Mouse (Mus musculus): ENCODE results near the gene Art2b. TPM values are rescaled to one million over a fixed set of nuclear protein-coding genes. Genes with fewer than 3 reads are reported as not detected.
"Not testable (repeated sequence)": the region's sequence is repeated elsewhere in the genome, so short reads cannot be mapped to it uniquely, and the experiment has no call there.

The Art2b gene
- polyA plus RNA-seq, 1 experiment = 5.4 TPM

GRCm38 (mm10) chr7:101620373-101620772 lies 35.0 kb upstream of the Art2b start:
- 26% methylated on average over 4 of the region's 4 CpGs for WGBS
- no peaks in the 10 kb centered on the region for H3K27me3 ChIP-seq (ENCODE audit: control insufficient read depth, insufficient read depth, low read length)
- no peak overlapping the region for H3K4me3 ChIP-seq (ENCODE audit: control insufficient read depth, insufficient read depth, low read length)
- H3K27ac ChIP-seq (ENCODE audit: control insufficient read depth, insufficient read depth, low read length) = no peak overlapping the region
- no peak for TF ChIP-seq POLR2A (IDR thresholded peaks at IDR 0.05; ENCODE audit: control insufficient read depth, extremely low read depth, insufficient read depth, low read length, poor library complexity)
- no peak for TF ChIP-seq CTCF (IDR thresholded peaks at IDR 0.05; ENCODE audit: borderline replicate concordance, control insufficient read depth, extremely low read depth, insufficient read depth, low read length, poor library complexity)
- H3K36me3 ChIP-seq (ENCODE audit: control insufficient read depth, insufficient read depth, low read length) = no peaks in the 10 kb centered on the region
- peaks cover 11% of the 10 kb centered on the region for H3K4me1 ChIP-seq (replicated peaks; ENCODE audit: control insufficient read depth, insufficient read depth, low read length)
- peak; percentile 39 for DNase-seq

DNA sequence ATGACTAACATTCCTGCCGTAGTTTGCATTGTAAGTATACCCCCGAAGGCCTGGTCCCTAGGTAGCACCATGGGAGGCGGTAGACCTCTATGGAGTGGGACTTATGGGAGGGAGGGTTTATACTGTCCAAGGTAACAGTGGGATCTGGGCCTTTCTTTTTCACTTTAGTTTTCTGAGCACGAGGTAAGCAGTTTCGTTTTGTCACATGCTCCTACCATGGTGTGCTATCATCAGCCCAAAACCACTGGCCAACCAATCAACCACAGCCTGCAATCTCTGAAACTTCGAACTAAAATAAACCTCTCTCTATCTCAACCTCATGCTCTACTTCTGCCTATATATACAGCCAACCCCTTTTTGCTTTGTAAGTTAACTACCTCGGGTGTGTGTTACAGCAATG lies 32.9 kb upstream of the Art2b start:
- Histone ChIP-seq H3K27me3 (ENCODE audit: control insufficient read depth, insufficient read depth, low read length) (no peaks in the 10 kb centered on the region), H3K36me3 (ENCODE audit: control insufficient read depth, insufficient read depth, low read length) (no peaks in the 10 kb centered on the region), H3K4me1 (replicated peaks; ENCODE audit: control insufficient read depth, insufficient read depth, low read length) (peaks cover 7% of the 10 kb centered on the region), H3K4me3 (ENCODE audit: control insufficient read depth, insufficient read depth, low read length) (no peak overlapping the region), H3K27ac (ENCODE audit: control insufficient read depth, insufficient read depth, low read length) (no peak overlapping the region)
- WGBS = 62% methylated on average over 7 of the region's 7 CpGs
- DNase-seq = no peak
- TF ChIP-seq CTCF (IDR thresholded peaks at IDR 0.05; ENCODE audit: borderline replicate concordance, control insufficient read depth, extremely low read depth, insufficient read depth, low read length, poor library complexity) (no peak), POLR2A (IDR thresholded peaks at IDR 0.05; ENCODE audit: control insufficient read depth, extremely low read depth, insufficient read depth, low read length, poor library complexity) (no peak)

DNA sequence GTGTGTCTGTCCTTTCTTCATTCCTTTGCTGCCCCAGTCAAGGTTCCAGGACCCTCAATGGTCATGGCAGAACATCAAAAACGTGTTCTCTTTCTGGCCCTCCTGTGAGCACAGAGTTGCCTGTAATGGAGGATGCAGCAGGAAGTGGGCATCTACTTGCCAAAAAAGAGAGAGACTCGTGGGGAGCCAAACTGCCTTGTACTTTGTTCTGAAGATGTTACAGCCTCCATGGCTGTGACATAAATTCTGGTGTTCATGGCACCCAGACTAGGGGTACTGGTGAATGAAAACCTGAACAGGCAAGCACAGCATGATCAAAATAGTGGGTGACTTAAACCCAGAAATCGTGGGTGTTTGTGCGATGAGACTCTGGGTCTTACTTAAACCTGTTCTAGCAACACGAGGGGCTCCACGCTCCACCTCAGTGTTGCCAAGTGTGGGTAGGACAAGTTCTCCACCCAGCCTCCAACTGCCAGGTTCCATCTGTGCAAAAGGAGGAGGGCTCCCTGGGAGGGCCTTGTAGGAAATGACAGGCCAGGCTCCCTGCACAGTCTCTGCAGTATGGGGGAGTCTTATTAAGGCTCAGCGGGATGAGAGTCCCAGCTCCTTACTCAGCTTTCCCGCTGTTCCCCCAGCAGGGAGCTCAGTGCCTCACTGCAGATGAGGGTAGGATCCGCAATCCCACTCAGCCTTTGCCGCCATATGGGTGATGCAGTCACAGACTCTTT lies 32.2 kb upstream of the Art2b start:
- H3K4me1 ChIP-seq (replicated peaks; ENCODE audit: control insufficient read depth, insufficient read depth, low read length) = peaks cover 7% of the 10 kb centered on the region
- H3K36me3 ChIP-seq (ENCODE audit: control insufficient read depth, insufficient read depth, low read length) = no peaks in the 10 kb centered on the region
- H3K27me3 ChIP-seq (ENCODE audit: control insufficient read depth, insufficient read depth, low read length) = no peaks in the 10 kb centered on the region
- TF ChIP-seq CTCF (IDR thresholded peaks at IDR 0.05; ENCODE audit: borderline replicate concordance, control insufficient read depth, extremely low read depth, insufficient read depth, low read length, poor library complexity) = no peak
- TF ChIP-seq POLR2A (IDR thresholded peaks at IDR 0.05; ENCODE audit: control insufficient read depth, extremely low read depth, insufficient read depth, low read length, poor library complexity) = no peak
- no peak for DNase-seq
- H3K4me3 ChIP-seq (ENCODE audit: control insufficient read depth, insufficient read depth, low read length) = no peak overlapping the region
- no peak overlapping the region for H3K27ac ChIP-seq (ENCODE audit: control insufficient read depth, insufficient read depth, low read length)
- WGBS = 79% methylated on average over 10 of the region's 10 CpGs

DNA sequence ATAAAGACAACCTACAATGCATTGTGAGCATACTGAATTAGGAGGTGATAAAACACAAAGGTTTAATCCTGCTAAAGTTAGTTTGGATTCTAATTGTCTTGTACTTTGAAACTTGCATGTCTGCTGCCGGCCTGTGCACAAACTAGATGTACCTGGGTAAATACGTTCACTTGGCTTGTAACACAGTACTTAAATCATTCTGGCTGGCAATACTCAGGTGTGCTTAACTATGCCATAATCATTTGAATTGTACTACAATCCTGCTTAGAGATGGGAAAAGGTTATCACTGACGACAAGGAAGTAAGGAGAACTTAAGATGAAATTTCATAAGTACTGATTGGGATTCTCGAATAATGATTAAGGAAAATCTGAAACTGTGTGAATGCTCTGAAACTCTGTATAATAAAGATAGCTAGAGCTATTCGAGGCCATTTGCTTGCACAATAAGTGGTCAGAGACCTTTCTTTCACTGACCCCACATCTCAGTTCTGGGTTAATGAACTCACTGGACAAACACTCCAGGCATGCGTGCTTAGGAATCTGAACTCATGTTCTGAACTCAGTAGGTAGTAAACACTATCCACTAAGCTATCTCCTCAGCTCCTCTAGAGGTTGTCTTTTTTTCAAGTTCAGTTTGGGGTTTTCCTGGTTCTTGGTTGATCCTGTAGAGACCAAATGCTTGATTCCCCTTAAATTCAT lies 30.9 kb upstream of the Art2b start:
- H3K4me1 ChIP-seq (replicated peaks; ENCODE audit: control insufficient read depth, insufficient read depth, low read length) = peaks cover 7% of the 10 kb centered on the region
- WGBS = 97% methylated on average over 6 of the region's 6 CpGs
- no peak for DNase-seq
- H3K36me3 ChIP-seq (ENCODE audit: control insufficient read depth, insufficient read depth, low read length) = no peaks in the 10 kb centered on the region
- H3K27ac ChIP-seq (ENCODE audit: control insufficient read depth, insufficient read depth, low read length) = no peak overlapping the region
- no peak for TF ChIP-seq CTCF (IDR thresholded peaks at IDR 0.05; ENCODE audit: borderline replicate concordance, control insufficient read depth, extremely low read depth, insufficient read depth, low read length, poor library complexity)
- TF ChIP-seq POLR2A (IDR thresholded peaks at IDR 0.05; ENCODE audit: control insufficient read depth, extremely low read depth, insufficient read depth, low read length, poor library complexity) = no peak
- H3K27me3 ChIP-seq (ENCODE audit: control insufficient read depth, insufficient read depth, low read length) = no peaks in the 10 kb centered on the region
- H3K4me3 ChIP-seq (ENCODE audit: control insufficient read depth, insufficient read depth, low read length) = no peak overlapping the region

- no peaks in the 10 kb centered on the region for H3K27me3 ChIP-seq (ENCODE audit: control insufficient read depth, insufficient read depth, low read length)
- no peak for DNase-seq
- H3K27ac ChIP-seq (ENCODE audit: control insufficient read depth, insufficient read depth, low read length) = no peak overlapping the region
- H3K36me3 ChIP-seq (ENCODE audit: control insufficient read depth, insufficient read depth, low read length) = no peaks in the 10 kb centered on the region
- WGBS = 92% methylated on average over 7 of the region's 7 CpGs
- H3K4me1 ChIP-seq (replicated peaks; ENCODE audit: control insufficient read depth, insufficient read depth, low read length) = peaks cover 7% of the 10 kb centered on the region
- H3K4me3 ChIP-seq (ENCODE audit: control insufficient read depth, insufficient read depth, low read length) = no peak overlapping the region
- no peak for TF ChIP-seq POLR2A (IDR thresholded peaks at IDR 0.05; ENCODE audit: control insufficient read depth, extremely low read depth, insufficient read depth, low read length, poor library complexity)
- TF ChIP-seq CTCF (IDR thresholded peaks at IDR 0.05; ENCODE audit: borderline replicate concordance, control insufficient read depth, extremely low read depth, insufficient read depth, low read length, poor library complexity) = no peak
These were observed 30.0 kb upstream of the Art2b start for GRCm38 (mm10) chr7:101615406-101615805.

- not testable (repeated sequence) for DNase-seq; H3K27ac ChIP-seq (ENCODE audit: control insufficient read depth, insufficient read depth, low read length); H3K36me3 ChIP-seq (ENCODE audit: control insufficient read depth, insufficient read depth, low read length); H3K4me1 ChIP-seq (replicated peaks; ENCODE audit: control insufficient read depth, insufficient read depth, low read length); H3K27me3 ChIP-seq (ENCODE audit: control insufficient read depth, insufficient read depth, low read length); H3K4me3 ChIP-seq (ENCODE audit: control insufficient read depth, insufficient read depth, low read length)
- WGBS = 84% methylated on average over 8 of the region's 8 CpGs
These were observed 27.6 kb upstream of the Art2b start for GRCm38 (mm10) chr7:101612786-101613527.

Data from thymus, adult 2 months (tissue).